Mouse (Mus musculus) cerebellum, postnatal 4 days (tissue): ENCODE results near the gene Hip1r.

Source experiments
- DNase-seq, 2 experiments: peaks; one replicate each; pipeline ENCODE4 v3.0.0; 2022; ENCODE audit warnings: low spot score in 2 of 2, mixed read lengths in 1 of 2

Hip1r gene

GRCm38 (mm10) chr5:123973299-123974178 is at the start of gene Hip1r:
TSS of gene Hip1r (plus strand) at chr5:123973628.
- DNase-seq, result peak; percentile 45 to 68

DNA sequence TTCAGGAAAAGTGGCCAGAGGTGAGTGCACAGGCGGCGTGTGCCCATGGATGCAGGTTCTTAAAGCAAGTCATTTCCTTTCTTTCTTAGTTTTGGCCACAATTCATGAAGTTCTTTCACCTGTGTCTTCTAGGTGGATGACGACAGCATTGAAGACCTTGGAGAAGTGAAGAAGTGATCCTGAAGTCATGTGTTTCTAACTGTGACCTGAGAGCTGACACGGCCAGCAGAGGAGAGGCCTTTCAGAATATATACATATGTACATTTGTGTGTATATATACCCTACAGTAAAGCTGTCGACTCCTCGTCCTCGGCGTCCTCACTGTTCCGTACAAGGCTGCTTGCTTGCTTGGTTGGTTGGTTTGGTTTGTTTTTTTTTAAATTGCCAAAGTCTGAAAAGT is 46.3 kb upstream of the Hip1r start, which contains the start of gene Gm43518:
Gene Gm43518, plus strand, starts transcription at position 301 of the 400 bp plus-strand sequence.
- DNase-seq, result no peak

DNA sequence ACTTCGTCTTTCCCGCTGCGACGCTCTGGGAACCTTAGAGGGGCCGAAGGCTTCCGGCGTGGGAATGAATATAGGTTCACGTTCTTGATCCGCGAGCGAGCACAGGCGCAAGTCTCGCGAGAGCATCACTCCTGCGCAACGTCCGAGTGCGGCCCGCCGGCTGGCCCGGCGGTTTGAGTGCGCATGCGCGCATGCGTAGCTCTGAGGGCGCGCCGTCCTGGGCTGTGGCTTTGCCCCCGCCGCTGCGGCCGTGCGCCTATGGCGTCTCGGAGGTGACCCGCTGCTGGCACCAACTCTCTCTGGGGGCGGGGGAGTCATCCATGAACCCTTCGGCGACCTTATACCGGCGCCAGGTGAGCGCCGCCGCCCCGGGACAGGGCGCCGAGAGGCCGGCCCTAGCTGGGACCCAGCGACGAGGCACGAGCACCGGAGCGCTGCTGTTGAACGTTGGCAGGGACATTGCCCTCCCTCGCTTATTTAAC is 42.9 kb upstream of the Hip1r start, which contains the start of gene Ccdc62:
Gene Ccdc62, plus strand, starts transcription at position 172 of the 482 bp plus-strand sequence.
- DNase-seq, result peak; percentile 84 to 94

- DNase-seq, result no peak
These were observed 42.3 kb upstream of the Hip1r start for GRCm38 (mm10) chr5:123931131-123931530.

DNA sequence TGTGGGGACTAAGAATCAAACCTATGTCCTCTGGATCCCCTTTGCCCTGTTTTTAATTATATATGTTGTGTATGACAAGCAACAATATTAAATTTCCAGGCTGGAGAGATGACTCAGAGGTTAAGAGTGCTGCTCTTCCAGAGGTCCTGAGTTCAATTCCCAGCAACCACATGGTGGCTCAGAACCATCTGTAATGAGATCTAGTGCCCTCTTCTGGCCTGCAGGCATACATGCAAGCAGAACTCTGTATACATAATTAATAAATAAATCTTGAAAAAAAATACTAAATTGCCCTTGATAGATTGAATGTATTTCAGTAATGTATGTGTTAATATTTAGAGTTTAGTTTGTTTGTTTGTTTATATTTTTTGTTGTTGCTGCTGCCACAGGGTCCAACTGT is 40.5 kb upstream of the Hip1r start:
- no peak for DNase-seq

DNA sequence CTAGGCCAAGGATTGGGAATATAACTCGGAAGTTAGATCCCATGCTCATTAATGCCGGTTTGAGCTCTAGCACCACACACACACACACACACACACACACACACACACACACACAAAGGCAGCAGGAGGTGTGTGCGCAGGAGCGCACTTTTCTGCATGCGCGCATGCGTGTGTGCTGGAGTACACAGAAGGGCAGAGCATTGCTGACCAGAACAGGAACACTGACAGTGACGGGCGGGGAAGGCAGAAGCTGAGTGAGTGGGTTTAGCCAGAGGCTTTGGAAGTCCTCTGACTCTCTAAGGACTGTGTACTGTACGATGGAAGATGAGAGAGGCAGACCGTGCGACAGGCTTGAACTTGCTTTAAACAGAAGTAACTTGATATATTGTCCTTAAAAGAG is 39.9 kb upstream of the Hip1r start:
- no peak for DNase-seq

DNA sequence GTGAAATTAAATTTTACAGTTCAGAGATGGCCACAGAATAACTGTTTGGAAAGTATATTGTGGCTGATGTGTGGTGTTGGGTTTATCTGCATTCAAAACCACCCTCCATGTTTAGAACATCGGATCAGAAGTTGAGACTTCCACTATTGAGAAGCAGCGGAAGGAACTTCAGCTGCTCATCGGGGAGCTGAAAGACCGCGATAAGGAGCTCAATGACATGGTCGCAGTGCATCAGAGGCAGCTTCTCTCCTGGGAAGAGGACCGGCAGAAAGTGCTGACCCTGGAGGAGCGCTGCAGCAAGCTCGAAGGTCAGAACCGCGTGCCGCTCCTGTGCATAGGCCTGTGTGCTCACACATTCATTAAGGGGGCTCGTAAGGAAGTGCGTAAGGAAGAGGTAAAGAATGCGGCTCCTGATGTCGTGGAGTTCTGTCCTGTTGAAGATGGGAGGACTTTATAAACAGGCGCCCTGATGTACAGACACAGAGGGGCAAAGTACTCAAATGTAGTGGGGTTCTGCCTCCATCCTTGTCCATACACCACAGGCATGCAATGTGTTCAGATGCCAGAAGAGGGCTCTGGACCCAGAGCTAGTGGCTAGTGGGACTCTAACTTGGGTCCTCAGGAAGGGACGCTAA is 39.4 kb upstream of the Hip1r start:
- peak in 1 of 2 experiments; percentile 17 for DNase-seq

- no peak for DNase-seq
These were observed 37.5 kb upstream of the Hip1r start for GRCm38 (mm10) chr5:123935931-123936330.

GRCm38 (mm10) chr5:123938479-123938878 is 34.9 kb upstream of the Hip1r start:
- DNase-seq, result no peak

- no peak for DNase-seq
These were observed 26.9 kb upstream of the Hip1r start for GRCm38 (mm10) chr5:123946546-123946945.

- DNase-seq, result peak in 1 of 2 experiments; percentile 10
These were observed 26.2 kb upstream of the Hip1r start for GRCm38 (mm10) chr5:123947041-123947761.

GRCm38 (mm10) chr5:123952365-123953045 is 20.9 kb upstream of the Hip1r start:
- DNase-seq, result no peak

DNA sequence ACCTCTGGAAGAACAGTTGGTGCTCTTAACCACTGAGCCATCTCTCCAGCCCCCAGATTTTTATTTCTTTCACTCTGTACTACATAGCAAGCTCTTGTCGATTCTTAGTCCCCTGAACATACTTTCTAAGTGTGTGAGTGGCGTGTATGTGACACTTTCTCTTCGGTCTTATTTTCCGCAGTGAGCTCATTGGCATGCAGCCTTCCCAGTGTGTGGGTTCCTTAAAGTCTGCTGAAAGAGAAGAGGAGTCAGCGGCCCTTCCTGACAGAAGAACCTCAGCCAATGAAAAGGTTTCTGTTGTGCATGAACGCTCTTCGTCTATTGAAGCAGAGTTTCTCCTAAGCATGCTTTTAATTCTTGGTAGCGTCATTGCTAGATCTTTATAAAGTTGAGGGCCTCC is 16.2 kb upstream of the Hip1r start:
- DNase-seq, result no peak

GRCm38 (mm10) chr5:123959018-123959417 is 14.4 kb upstream of the Hip1r start:
- DNase-seq, result no peak

DNA sequence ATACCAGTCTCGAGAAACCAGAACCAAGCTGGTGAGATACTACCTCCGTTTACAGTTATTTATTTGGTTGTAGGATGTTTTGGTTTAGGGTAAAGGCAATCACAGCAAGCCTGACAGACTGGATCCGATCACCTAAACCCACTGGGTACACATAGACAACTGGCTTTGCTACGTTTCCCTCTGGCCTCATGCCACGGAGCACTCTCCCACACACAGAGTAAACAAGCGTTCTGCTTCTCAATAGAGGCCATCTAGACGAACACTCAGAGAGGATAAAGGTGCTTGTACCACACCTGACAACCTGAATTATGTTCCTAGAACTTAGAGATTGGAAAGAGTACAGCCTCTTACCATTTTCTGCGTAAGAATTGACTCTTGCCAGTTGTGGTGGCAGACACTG is 13.3 kb upstream of the Hip1r start:
- DNase-seq, result no peak

DNA sequence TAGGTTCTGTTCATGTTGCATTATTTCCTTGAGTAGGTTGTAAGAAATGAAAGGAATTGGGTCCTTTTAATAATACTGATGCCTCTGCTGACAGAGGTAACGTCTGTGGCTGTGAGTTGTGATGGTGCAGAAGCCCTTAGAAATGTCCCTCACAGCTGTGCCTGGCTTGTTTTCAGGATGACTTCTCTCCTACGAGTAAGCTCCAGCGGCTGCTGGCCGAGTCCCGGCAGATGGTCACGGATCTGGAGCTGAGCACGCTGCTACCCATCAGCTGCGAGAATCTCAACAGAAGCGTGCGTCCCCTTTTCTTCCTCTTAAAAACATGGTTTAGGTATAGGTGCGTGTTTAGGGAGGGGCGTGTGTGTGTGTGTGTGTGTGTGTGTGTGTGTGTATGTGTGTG is 12.4 kb upstream of the Hip1r start:
- no peak for DNase-seq

GRCm38 (mm10) chr5:123964208-123964607 is 9.2 kb upstream of the Hip1r start:
- DNase-seq, result no peak

DNA sequence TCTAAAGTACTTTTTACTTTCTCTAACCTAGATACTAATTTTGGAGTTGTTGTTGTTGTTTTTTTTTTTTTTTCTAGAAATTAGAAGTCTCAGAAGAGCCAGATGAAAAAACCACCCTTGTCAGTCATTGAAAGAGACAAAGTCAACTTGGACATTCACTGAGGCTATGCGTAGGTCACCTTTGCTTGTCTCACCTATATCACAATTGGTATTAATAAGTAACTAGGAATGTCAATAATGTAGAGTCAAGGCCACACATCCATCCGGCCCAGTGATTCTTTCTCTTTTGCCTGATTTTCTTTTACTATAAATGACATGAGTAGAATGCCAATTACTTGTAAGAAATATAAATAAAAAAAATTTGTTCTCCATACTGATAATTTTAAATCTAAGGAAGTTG is 6.7 kb upstream of the Hip1r start:
- no peak for DNase-seq

DNA sequence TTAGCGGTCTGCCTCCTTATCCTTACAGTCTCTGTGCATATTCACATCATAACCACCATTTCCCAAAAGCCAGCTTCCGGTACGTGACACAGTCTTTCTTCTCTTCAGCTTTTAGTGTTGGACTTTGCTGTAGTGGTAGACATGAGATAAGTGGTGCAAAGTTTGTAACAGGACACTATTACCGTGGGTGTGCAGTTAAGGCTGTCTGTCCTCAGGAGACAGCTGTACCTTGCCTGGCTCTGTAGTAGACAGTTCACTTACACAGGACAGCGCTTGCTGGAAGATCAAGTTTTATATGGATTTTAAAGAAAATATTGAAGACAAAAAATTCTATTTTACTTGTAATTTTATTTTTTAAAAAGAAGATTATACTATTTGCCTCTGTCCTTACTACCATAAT is 5.0 kb upstream of the Hip1r start:
- DNase-seq, result no peak

- DNase-seq, result no peak
These were observed 4.2 kb upstream of the Hip1r start for GRCm38 (mm10) chr5:123969216-123969615.

GRCm38 (mm10) chr5:123970576-123970975 is 2.9 kb upstream of the Hip1r start:
- DNase-seq, result no peak

- no peak for DNase-seq
These were observed 975 bp upstream of the Hip1r start for GRCm38 (mm10) chr5:123972453-123972852.
